In genomic region chr10:86342151-86342550, GRCm38 (mm10) we compare ENCODE assay signal across 16 mouse cellular contexts. TPM values are rescaled to one million over a fixed set of nuclear protein-coding genes. Genes with fewer than 3 reads are reported as not detected.
DNase-seq lines count a peak whose midpoint lies in the region; ATAC-seq lines count a peak whose summit lies in the region.
"Had no signal": no experiment of that assay in that cellular context is flagged by ENCODE, and none has a peak within 500 bp of the region (broad histone marks: within the 10 kb centered on the region; RNA-seq: fewer than 3 reads in every experiment).

No protein-coding gene starts in this region.

- peaks cover 73% of the 10 kb centered on the region for H3K4me1 ChIP-seq in heart, embryonic 10.5 days
- peaks cover 59% of the 10 kb centered on the region for H3K4me1 ChIP-seq in heart, embryonic 11.5 days (ENCODE audit: control insufficient read depth, insufficient read depth, low read length)
- peaks cover 36% of the 10 kb centered on the region for H3K4me1 ChIP-seq in kidney, embryonic 16.5 days (ENCODE audit: insufficient read depth, low read length)
- peaks cover 58% of the 10 kb centered on the region for H3K4me1 ChIP-seq in brown adipose tissue, adult 24 weeks (ENCODE audit: control insufficient read depth, insufficient read depth, insufficient read length, low read length)
- peaks cover 58% of the 10 kb centered on the region for H3K4me1 ChIP-seq in liver, embryonic 12.5 days

- peak overlapping the region; percentile 31 for H3K27ac ChIP-seq in heart, embryonic 10.5 days
- no peak overlapping the region for H3K27ac ChIP-seq in heart, embryonic 11.5 days (ENCODE audit: low read depth, low read length)
- H3K27ac ChIP-seq in kidney, embryonic 16.5 days (ENCODE audit: low read length) = no peak overlapping the region
- peak overlapping the region; percentile 92 for H3K27ac ChIP-seq in brown adipose tissue, adult 24 weeks (replicated peaks; ENCODE audit: low read depth, low read length)
- peak overlapping the region; percentile 68 for H3K27ac ChIP-seq in liver, embryonic 12.5 days
- H3K27ac ChIP-seq: embryonic facial prominence, embryonic 12.5 days; forebrain, embryonic 15.5 days; hindbrain, embryonic 13.5 days; midbrain, embryonic 12.5 days had no signal

- no peaks in the 10 kb centered on the region; the same call in 1 of the 2 replicates for H3K27me3 ChIP-seq in heart, embryonic 10.5 days (ENCODE audit: insufficient read depth, poor library complexity, severe bottlenecking)
- no peaks in the 10 kb centered on the region for H3K27me3 ChIP-seq in heart, embryonic 11.5 days (ENCODE audit: control insufficient read depth, insufficient read depth, low read length)
- H3K27me3 ChIP-seq in kidney, embryonic 16.5 days (ENCODE audit: insufficient read depth, low read length) = no peaks in the 10 kb centered on the region
- 0 out of 2 replicates have a peak, but pooled peaks cover 3% of the 10 kb centered on the region for H3K27me3 ChIP-seq in liver, embryonic 12.5 days (replicated peaks)
- H3K27me3 ChIP-seq: embryonic facial prominence, embryonic 12.5 days; forebrain, embryonic 15.5 days; hindbrain, embryonic 13.5 days; midbrain, embryonic 12.5 days had no signal

- H3K4me3 ChIP-seq in heart, embryonic 10.5 days = no peak overlapping the region
- no peak overlapping the region for H3K4me3 ChIP-seq in heart, embryonic 11.5 days (ENCODE audit: low read depth, low read length)
- H3K4me3 ChIP-seq in kidney, embryonic 16.5 days (ENCODE audit: low read length) = no peak overlapping the region
- H3K4me3 ChIP-seq in brown adipose tissue, adult 24 weeks (ENCODE audit: insufficient read depth, low read depth, low read length) = no peak overlapping the region
- no peak overlapping the region for H3K4me3 ChIP-seq in liver, embryonic 12.5 days
- H3K4me3 ChIP-seq: embryonic facial prominence, embryonic 12.5 days; forebrain, embryonic 15.5 days; hindbrain, embryonic 13.5 days; midbrain, embryonic 12.5 days had no signal

- no peak overlapping the region for H3K9ac ChIP-seq in heart, embryonic 11.5 days (ENCODE audit: low read depth, low read length)
- no peak overlapping the region for H3K9ac ChIP-seq in kidney, embryonic 16.5 days (replicated peaks; ENCODE audit: low read length)
- H3K9ac ChIP-seq in liver, embryonic 12.5 days = no peak overlapping the region
- H3K9ac ChIP-seq: embryonic facial prominence, embryonic 12.5 days; forebrain, embryonic 15.5 days; hindbrain, embryonic 13.5 days; liver, embryonic 14.5 days; midbrain, embryonic 12.5 days had no signal

- no peak overlapping the region for H3K4me2 ChIP-seq in heart, embryonic 11.5 days
- H3K4me2 ChIP-seq in kidney, embryonic 16.5 days (replicated peaks; ENCODE audit: low read depth, low read length) = no peak overlapping the region
- no peak overlapping the region for H3K4me2 ChIP-seq in liver, embryonic 12.5 days
- H3K4me2 ChIP-seq: embryonic facial prominence, embryonic 12.5 days; forebrain, embryonic 15.5 days; hindbrain, embryonic 13.5 days; midbrain, embryonic 12.5 days had no signal

- no peak for ATAC-seq in heart, embryonic 11.5 days (replicated peaks; ENCODE audit: insufficient number of reproducible peaks, low FRiP score, low TSS enrichment)
- ATAC-seq in kidney, embryonic 16.5 days (ENCODE audit: low FRiP score, low TSS enrichment) = no peak
- no peak for ATAC-seq in liver, embryonic 12.5 days
- ATAC-seq in monocyte, adult 5-6 weeks (replicated peaks; ENCODE audit: insufficient number of reproducible peaks, low FRiP score, low TSS enrichment, poor library complexity, severe bottlenecking) = no peak
- ATAC-seq: forebrain, embryonic 15.5 days had no signal

- 78% methylated on average over 4 of the region's 4 CpGs for WGBS in heart, embryonic 10.5 days
- 75% methylated on average over 4 of the region's 4 CpGs for WGBS in heart, embryonic 11.5 days (ENCODE audit: insufficient replicate concordance)
- WGBS in kidney, embryonic 16.5 days = 84% methylated on average over 4 of the region's 4 CpGs
- 74% methylated on average over 4 of the region's 4 CpGs for WGBS in liver, embryonic 12.5 days (ENCODE audit: insufficient replicate concordance)

- H3K36me3 ChIP-seq in heart, embryonic 10.5 days = peaks cover 27% of the 10 kb centered on the region
- H3K36me3 ChIP-seq in heart, embryonic 11.5 days (ENCODE audit: control insufficient read depth, insufficient read depth, low read length) = peaks cover 5% of the 10 kb centered on the region; the same call in 1 of the 2 replicates
- H3K36me3 ChIP-seq in kidney, embryonic 16.5 days (ENCODE audit: insufficient read depth, low read length) = peaks cover 31% of the 10 kb centered on the region
- peaks cover 9% of the 10 kb centered on the region; the same call in 1 of the 2 replicates for H3K36me3 ChIP-seq in liver, embryonic 12.5 days
- H3K36me3 ChIP-seq: forebrain, embryonic 15.5 days had no signal

- DNase-seq in heart, embryonic 10.5 days (ENCODE audit: low spot score) = no peak
- DNase-seq in kidney, adult 9 months = peak; percentile 33
- DNase-seq in adrenal gland, adult 8-10 months = no peak
- DNase-seq: cerebellum, adult 2 months; right cerebral cortex, adult 18-20 months; thymus, adult 18-20 months had no signal

- no peaks in the 10 kb centered on the region for H3K9me3 ChIP-seq in heart, embryonic 10.5 days
- H3K9me3 ChIP-seq in heart, embryonic 11.5 days (replicated peaks; ENCODE audit: control insufficient read depth, low read length) = no peaks in the 10 kb centered on the region
- H3K9me3 ChIP-seq in kidney, embryonic 16.5 days (ENCODE audit: low read length) = no peaks in the 10 kb centered on the region
- H3K9me3 ChIP-seq in liver, embryonic 12.5 days (replicated peaks) = no peaks in the 10 kb centered on the region
- H3K9me3 ChIP-seq: embryonic facial prominence, embryonic 12.5 days; forebrain, embryonic 15.5 days; hindbrain, embryonic 13.5 days; midbrain, embryonic 12.5 days had no signal

RNA-seq across cellular contexts. Expression of gene Timp3, which starts 42.0 kb away (rescaled TPM):
- polyA plus RNA-seq in heart, embryonic 10.5 days (2016; fragmentation: Nextera tagmentation; extraction: Ambion mirVana) = 44.7 and 47.2 TPM in 2 replicates
- polyA plus RNA-seq in heart, embryonic 11.5 days (2014; fragmentation: Nextera tagmentation; extraction: Ambion mirVana) = 56.6 and 63.9 TPM in 2 replicates
- 114 TPM in 2 replicates for polyA plus RNA-seq in kidney, embryonic 16.5 days (2015; fragmentation: Nextera tagmentation; extraction: Ambion mirVana)
- polyA plus RNA-seq in brown adipose tissue, adult 24 weeks (2012; ENCODE audit: insufficient read depth, insufficient read length, missing spikeins) = 63.4 and 130 TPM in 2 replicates
- polyA plus RNA-seq in liver, embryonic 12.5 days (2016; fragmentation: Nextera tagmentation; extraction: Ambion mirVana) = 16.3 and 17.0 TPM in 2 replicates
- total RNA-seq in monocyte, adult 5-6 weeks (2017) = 0.10 TPM in 1 of 3 replicates, not detected in the others
- 100 to 1,000 TPM; 495 to 753 (median 629) TPM for total RNA-seq in adrenal gland, adult 8-10 months (2022)

Comparison
In these comparisons a context has a peak if more than half of its experiments do, and no peak if none do; other contexts are left out.
1. H3K27ac ChIP-seq: peak in heart, embryonic 10.5 days (single experiment), brown adipose tissue, adult 24 weeks (single experiment) and liver, embryonic 12.5 days (single experiment); none in heart, embryonic 11.5 days (single experiment) and kidney, embryonic 16.5 days (single experiment).